Mouse (Mus musculus): ENCODE measurements around the gene 4930451I11Rik. TPM values are rescaled to one million over a fixed set of nuclear protein-coding genes. Genes with fewer than 3 reads are reported as not detected.

Gene 4930451I11Rik
- polyA plus RNA-seq, 1 experiment from 2014 or later, result not detected

- Histone ChIP-seq H3K4me2 (no peak overlapping the region), H3K36me3 (peaks cover 56% of the 10 kb centered on the region), H3K27ac (no peak overlapping the region), H3K4me3 (no peak overlapping the region), H3K4me1 (replicated peaks) (peaks cover 8% of the 10 kb centered on the region), H3K9ac (no peak overlapping the region), H3K9me3 (replicated peaks) (no peaks in the 10 kb centered on the region), H3K27me3 (no peaks in the 10 kb centered on the region)
- 76% methylated on average over 9 of the region's 9 CpGs for WGBS
- no peak for ATAC-seq (replicated peaks; ENCODE audit: insufficient number of reproducible peaks, insufficient read depth, low FRiP score, low read depth)
These were observed 25.4 kb upstream of the 4930451I11Rik start for GRCm38 (mm10) chr7:126856741-126857420.

DNA sequence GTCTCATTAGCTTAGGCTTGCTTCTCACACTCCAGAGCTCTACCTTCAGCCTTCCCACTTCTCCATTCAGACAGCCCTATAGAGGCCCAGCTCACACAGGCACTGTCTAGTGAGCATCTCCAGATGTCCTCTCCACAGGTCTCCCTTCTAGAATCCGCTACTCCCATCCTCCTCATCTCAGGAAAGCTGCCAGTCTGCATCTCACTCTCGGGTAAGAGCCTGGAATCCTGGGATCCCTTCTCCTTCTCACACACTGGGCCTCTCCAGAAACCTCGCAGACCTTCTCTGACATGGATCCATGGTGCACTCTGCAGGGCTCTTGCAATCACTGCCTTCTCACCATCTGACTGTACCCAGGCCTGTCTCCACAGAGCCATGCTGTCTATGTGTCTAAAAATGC is 24.2 kb upstream of the 4930451I11Rik start:
- H3K27me3 ChIP-seq, result no peaks in the 10 kb centered on the region
- H3K4me3 ChIP-seq, result no peak overlapping the region
- no peaks in the 10 kb centered on the region for H3K9me3 ChIP-seq (replicated peaks)
- H3K27ac ChIP-seq, result no peak overlapping the region
- H3K4me2 ChIP-seq, result no peak overlapping the region
- H3K36me3 ChIP-seq, result peaks cover 60% of the 10 kb centered on the region
- no peak for ATAC-seq (replicated peaks; ENCODE audit: insufficient number of reproducible peaks, insufficient read depth, low FRiP score, low read depth)
- H3K9ac ChIP-seq, result no peak overlapping the region; the same call in 1 of the 2 replicates
- 77% methylated on average over 3 of the region's 3 CpGs for WGBS
- peaks cover under 1% of the 10 kb centered on the region for H3K4me1 ChIP-seq (replicated peaks)

DNA sequence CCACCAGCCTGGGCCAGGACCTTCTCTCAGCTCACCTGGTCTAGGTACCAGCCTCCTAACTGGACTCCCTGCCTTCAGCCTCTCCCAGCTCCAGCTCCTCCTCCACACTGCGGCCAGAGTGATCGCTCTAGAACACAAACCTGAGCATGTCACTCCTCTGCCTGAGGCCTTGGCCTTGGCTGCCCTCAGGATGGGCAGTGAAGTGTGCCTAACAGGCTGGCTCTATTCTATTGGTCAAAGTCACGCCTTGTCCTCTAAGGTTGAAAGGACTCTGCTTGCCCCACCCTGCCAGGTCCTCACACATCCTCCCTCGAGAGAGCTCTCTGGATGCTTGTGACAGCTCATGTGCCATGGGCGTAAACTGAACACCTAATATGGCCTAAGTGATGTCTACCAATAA is 22.0 kb upstream of the 4930451I11Rik start:
- no peak overlapping the region for H3K27ac ChIP-seq
- H3K36me3 ChIP-seq, result peaks cover 52% of the 10 kb centered on the region
- 87% methylated on average over 5 of the region's 5 CpGs for WGBS
- no peak overlapping the region for H3K9ac ChIP-seq
- peaks cover 4% of the 10 kb centered on the region for H3K4me1 ChIP-seq (replicated peaks)
- no peaks in the 10 kb centered on the region for H3K9me3 ChIP-seq (replicated peaks)
- no peak overlapping the region for H3K4me2 ChIP-seq
- no peak for ATAC-seq (replicated peaks; ENCODE audit: insufficient number of reproducible peaks, insufficient read depth, low FRiP score, low read depth)
- peaks cover 16% of the 10 kb centered on the region for H3K27me3 ChIP-seq
- no peak overlapping the region for H3K4me3 ChIP-seq

DNA sequence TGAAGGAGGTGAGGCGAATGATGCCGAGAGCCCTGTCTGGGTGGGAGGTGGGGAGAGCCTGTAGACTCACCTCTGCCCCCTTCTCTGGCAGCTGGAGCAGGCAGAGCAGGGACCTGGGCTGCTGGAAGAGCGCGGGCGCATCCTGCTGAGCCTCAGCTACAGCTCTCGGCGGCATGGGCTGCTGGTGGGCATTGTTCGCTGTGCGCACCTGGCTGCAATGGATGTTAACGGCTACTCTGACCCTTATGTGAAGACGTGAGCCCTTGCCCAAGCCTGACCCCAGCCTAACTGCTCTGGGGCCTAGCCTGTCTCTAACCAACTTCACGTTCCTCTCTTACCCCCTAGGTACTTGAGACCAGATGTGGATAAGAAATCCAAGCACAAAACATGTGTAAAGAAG is 19.8 kb upstream of the 4930451I11Rik start:
- no peak for ATAC-seq (replicated peaks; ENCODE audit: insufficient number of reproducible peaks, insufficient read depth, low FRiP score, low read depth)
- H3K4me3 ChIP-seq, result no peak overlapping the region
- no peak overlapping the region for H3K4me2 ChIP-seq
- WGBS, result 49% methylated on average over 12 of the region's 12 CpGs
- H3K9ac ChIP-seq, result no peak overlapping the region
- H3K36me3 ChIP-seq, result peaks cover 39% of the 10 kb centered on the region
- no peaks in the 10 kb centered on the region for H3K9me3 ChIP-seq (replicated peaks)
- peaks cover 37% of the 10 kb centered on the region for H3K27me3 ChIP-seq
- H3K27ac ChIP-seq, result no peak overlapping the region
- peaks cover 19% of the 10 kb centered on the region for H3K4me1 ChIP-seq (replicated peaks)

DNA sequence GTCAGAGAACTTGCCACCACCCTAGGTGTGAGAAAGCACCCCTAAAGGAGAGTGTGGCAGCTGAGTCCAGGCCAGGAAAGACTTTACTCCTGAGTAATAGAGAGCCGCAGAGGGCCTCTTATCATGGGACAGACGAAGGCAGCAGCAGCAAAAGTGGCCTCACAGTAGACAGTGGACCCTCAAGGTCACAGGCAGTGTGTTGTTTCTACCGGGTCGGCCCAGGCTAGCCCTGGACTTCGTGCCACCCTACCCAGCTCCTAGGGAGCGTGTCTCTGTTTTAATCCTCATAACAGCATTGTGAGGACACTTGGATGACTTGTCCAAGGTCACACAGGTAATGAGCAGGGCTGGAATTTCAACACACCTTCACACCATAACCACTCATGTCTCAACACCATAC is 18.7 kb upstream of the 4930451I11Rik start:
- Histone ChIP-seq H3K27me3 (peaks cover 37% of the 10 kb centered on the region), H3K4me2 (no peak overlapping the region), H3K9ac (no peak overlapping the region), H3K4me3 (no peak overlapping the region), H3K9me3 (replicated peaks) (no peaks in the 10 kb centered on the region), H3K27ac (no peak overlapping the region), H3K36me3 (peaks cover 30% of the 10 kb centered on the region), H3K4me1 (replicated peaks) (peaks cover 19% of the 10 kb centered on the region)
- ATAC-seq (replicated peaks; ENCODE audit: insufficient number of reproducible peaks, insufficient read depth, low FRiP score, low read depth), result no peak
- WGBS, result 59% methylated on average over 6 of the region's 6 CpGs

- H3K4me1 ChIP-seq (replicated peaks), result peaks cover 19% of the 10 kb centered on the region
- H3K4me3 ChIP-seq, result peak overlapping the region; percentile 50; the same call in 1 of the 2 replicates
- ATAC-seq (replicated peaks; ENCODE audit: insufficient number of reproducible peaks, insufficient read depth, low FRiP score, low read depth), result no peak
- no peak overlapping the region for H3K27ac ChIP-seq
- peaks cover 37% of the 10 kb centered on the region for H3K27me3 ChIP-seq
- H3K4me2 ChIP-seq, result 0 out of 2 replicates have a peak overlapping the region, but pooled peaks have one; percentile 97
- WGBS, result 28% methylated on average over 10 of the region's 10 CpGs
- H3K9ac ChIP-seq, result no peak overlapping the region
- H3K9me3 ChIP-seq (replicated peaks), result no peaks in the 10 kb centered on the region
- H3K36me3 ChIP-seq, result peaks cover 24% of the 10 kb centered on the region
These were observed 17.4 kb upstream of the 4930451I11Rik start for GRCm38 (mm10) chr7:126848794-126849193.

DNA sequence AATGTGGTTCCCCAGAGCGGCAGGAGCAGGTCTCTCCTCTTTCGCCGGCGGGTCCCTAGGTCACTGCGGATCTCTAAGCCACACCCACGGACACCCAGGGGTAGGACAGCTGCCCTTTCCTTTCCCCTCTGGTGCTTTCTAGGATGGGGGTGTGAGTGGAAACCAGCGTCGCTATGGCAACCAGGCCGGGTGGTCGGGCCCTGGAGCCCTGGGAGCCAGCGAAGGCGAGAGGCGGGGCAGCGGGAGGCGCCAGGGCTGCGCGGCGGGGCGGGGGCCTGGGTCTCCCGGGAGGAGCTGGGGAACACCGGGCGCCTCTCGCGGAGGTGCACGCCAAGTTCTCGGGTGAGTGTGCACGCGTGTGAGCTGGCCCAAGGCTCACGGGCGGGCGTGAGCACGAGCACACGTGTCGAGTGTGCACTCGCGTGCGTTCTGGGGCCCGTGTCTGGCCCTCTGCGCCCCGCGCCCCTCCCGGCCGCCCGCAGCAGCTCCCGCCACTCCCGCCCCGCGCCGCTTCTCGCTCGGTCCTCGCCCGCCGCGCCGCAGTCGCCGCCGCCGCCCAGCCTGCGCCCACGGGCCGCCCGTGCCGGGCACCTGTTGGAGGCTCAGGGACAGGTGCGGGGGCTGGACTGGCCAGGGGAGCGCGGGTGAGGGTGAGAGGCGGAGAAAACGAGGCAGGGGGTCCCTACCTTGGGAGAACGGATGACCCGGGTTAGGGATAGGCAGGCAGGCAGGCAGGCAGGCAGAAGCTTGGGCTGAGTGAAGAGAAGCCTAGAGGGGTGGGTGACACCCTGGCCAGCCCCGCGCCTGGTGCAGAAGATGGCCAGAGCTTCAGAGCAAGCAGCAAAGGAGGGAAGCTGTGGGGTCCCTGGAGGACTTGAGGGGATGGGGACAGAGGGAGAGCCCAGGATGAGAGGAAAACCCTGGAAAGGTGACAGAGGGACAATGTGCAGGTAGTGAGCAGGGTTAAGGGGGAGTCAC is 16.3 kb upstream of the 4930451I11Rik start:
- Histone ChIP-seq H3K9me3 (replicated peaks) (no peaks in the 10 kb centered on the region), H3K27me3 (peaks cover 37% of the 10 kb centered on the region), H3K4me3 (peak overlapping the region; percentile 50), H3K4me2 (peak overlapping the region; percentile 97), H3K27ac (no peak overlapping the region), H3K36me3 (peaks cover 13% of the 10 kb centered on the region), H3K9ac (peak overlapping the region; percentile 59), H3K4me1 (replicated peaks) (peaks cover 19% of the 10 kb centered on the region)
- 2% methylated on average over 72 of the region's 74 CpGs for WGBS
- no peak; the same call in 1 of the 2 replicates for ATAC-seq (replicated peaks; ENCODE audit: insufficient number of reproducible peaks, insufficient read depth, low FRiP score, low read depth)

GRCm38 (mm10) chr7:126847116-126847420 is 15.6 kb upstream of the 4930451I11Rik start, which contains the start of gene Doc2a:
TSS of gene Doc2a (plus strand) at chr7:126847416.
- H3K27me3 ChIP-seq, result peaks cover 37% of the 10 kb centered on the region
- 37% methylated on average over 4 of the region's 4 CpGs for WGBS
- peak within 1 kb of the TSS; percentile 50 for H3K4me3 ChIP-seq
- H3K27ac ChIP-seq, result no peak within 1 kb of the TSS
- peaks cover 6% of the 10 kb centered on the region for H3K36me3 ChIP-seq
- no peaks in the 10 kb centered on the region for H3K9me3 ChIP-seq (replicated peaks)
- peaks cover 19% of the 10 kb centered on the region for H3K4me1 ChIP-seq (replicated peaks)
- peak within 1 kb of the TSS; percentile 59 for H3K9ac ChIP-seq
- no peak for ATAC-seq (replicated peaks; ENCODE audit: insufficient number of reproducible peaks, insufficient read depth, low FRiP score, low read depth)
- peak within 1 kb of the TSS; percentile 97 for H3K4me2 ChIP-seq

DNA sequence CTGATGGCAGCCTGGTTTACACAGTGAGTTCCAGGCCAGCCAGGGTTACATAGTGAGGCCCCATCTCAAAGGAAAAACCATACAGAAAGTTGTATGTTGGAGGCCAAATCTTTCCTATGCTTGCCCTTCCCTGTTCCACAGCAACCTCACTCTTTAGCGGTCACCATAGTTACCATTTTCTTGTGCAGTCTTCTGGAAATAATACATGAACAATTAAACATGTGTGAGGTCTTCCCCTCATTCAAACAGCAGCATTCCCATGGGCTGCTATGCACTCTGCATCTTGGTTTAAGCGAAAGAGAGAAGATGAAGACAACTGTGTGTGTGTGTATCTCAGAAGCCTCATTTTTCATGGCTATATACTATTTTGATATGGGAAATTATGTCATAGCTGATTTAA is 14.1 kb upstream of the 4930451I11Rik start:
- H3K27ac ChIP-seq, result no peak overlapping the region
- H3K9ac ChIP-seq, result no peak overlapping the region
- no peak for ATAC-seq (replicated peaks; ENCODE audit: insufficient number of reproducible peaks, insufficient read depth, low FRiP score, low read depth)
- 91% methylated on average over 2 of the region's 2 CpGs for WGBS
- H3K36me3 ChIP-seq, result no peaks in the 10 kb centered on the region
- peaks cover 19% of the 10 kb centered on the region for H3K4me1 ChIP-seq (replicated peaks)
- no peaks in the 10 kb centered on the region; the same call in 1 of the 2 replicates for H3K9me3 ChIP-seq (replicated peaks)
- no peak overlapping the region for H3K4me3 ChIP-seq
- H3K4me2 ChIP-seq, result no peak overlapping the region
- H3K27me3 ChIP-seq, result peaks cover 37% of the 10 kb centered on the region

DNA sequence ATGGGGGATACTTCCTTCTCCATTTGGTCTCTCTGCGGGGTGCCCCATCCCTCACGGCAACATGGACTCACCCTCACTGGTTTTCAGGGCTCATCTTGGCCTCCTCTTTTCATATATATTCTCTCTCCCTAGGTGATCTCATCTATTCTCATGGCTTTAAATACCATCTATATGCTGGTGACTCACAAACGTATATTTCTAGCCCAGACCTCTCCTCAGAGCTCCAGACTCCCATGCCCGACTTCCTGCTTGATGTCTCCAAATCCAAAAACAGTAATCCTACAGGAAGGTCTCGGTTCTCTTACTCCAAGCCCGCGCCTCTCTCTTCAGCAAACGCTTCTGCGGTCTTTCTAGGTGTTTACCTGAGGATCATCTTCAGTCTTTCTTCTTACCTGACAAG is 11.8 kb upstream of the 4930451I11Rik start:
- H3K27me3 ChIP-seq, result peaks cover 19% of the 10 kb centered on the region
- no peaks in the 10 kb centered on the region for H3K36me3 ChIP-seq
- WGBS, result 65% methylated on average over 9 of the region's 9 CpGs
- no peaks in the 10 kb centered on the region; the same call in 1 of the 2 replicates for H3K9me3 ChIP-seq (replicated peaks)
- no peak overlapping the region for H3K27ac ChIP-seq
- no peak overlapping the region for H3K4me2 ChIP-seq
- H3K4me3 ChIP-seq, result no peak overlapping the region
- H3K9ac ChIP-seq, result no peak overlapping the region
- ATAC-seq (replicated peaks; ENCODE audit: insufficient number of reproducible peaks, insufficient read depth, low FRiP score, low read depth), result no peak
- H3K4me1 ChIP-seq (replicated peaks), result peaks cover 13% of the 10 kb centered on the region

GRCm38 (mm10) chr7:126833294-126833693 is 1.9 kb upstream of the 4930451I11Rik start:
- Histone ChIP-seq H3K4me2 (no peak overlapping the region), H3K9me3 (replicated peaks) (no peaks in the 10 kb centered on the region), H3K9ac (no peak overlapping the region), H3K36me3 (no peaks in the 10 kb centered on the region), H3K27ac (no peak overlapping the region), H3K4me3 (no peak overlapping the region), H3K27me3 (peaks cover 19% of the 10 kb centered on the region), H3K4me1 (replicated peaks) (peaks cover 5% of the 10 kb centered on the region)
- 83% methylated on average over 1 of the region's 1 CpGs for WGBS
- ATAC-seq (replicated peaks; ENCODE audit: insufficient number of reproducible peaks, insufficient read depth, low FRiP score, low read depth), result no peak
